Mouse (Mus musculus) thymus, postnatal 0 days (tissue): ENCODE data around the gene Sox6. TPM values are rescaled to one million over a fixed set of nuclear protein-coding genes. Genes with fewer than 3 reads are reported as not detected.
"Not testable (repeated sequence)": the region's sequence is repeated elsewhere in the genome, so short reads cannot be mapped to it uniquely, and the experiment has no call there.

Experiments
- DNase-seq: peaks from one replicate; pipeline ENCODE4 v3.0.0-alpha.2; 2015; ENCODE audit warnings: low spot score
- polyA plus RNA-seq: library from polyadenylated mRNA; unstranded; fragments of >200 nt; fragmentation: Nextera tagmentation; extraction: Ambion mirVana; gene quantifications from 2 replicates; pipeline ENCODE4 v1.2.1, GENCODE M21; 2015

Sox6 gene
- polyA plus RNA-seq, 1 experiment from 2014 or later = 1.2 TPM

- DNase-seq = no peak
These were observed 371.8 kb downstream of the Sox6 start for GRCm38 (mm10) chr7:115666686-115667382.

GRCm38 (mm10) chr7:115663399-115663798 lies 375.2 kb downstream of the Sox6 start:
- DNase-seq = no peak

- DNase-seq = no peak
These were observed 376.5 kb downstream of the Sox6 start for GRCm38 (mm10) chr7:115662121-115662520.

- DNase-seq = no peak
These were observed 391.9 kb downstream of the Sox6 start for GRCm38 (mm10) chr7:115646696-115647095.

- DNase-seq = no peak
These were observed 392.6 kb downstream of the Sox6 start for GRCm38 (mm10) chr7:115645971-115646447.

GRCm38 (mm10) chr7:115645272-115645970 lies 393.2 kb downstream of the Sox6 start:
- DNase-seq = no peak

GRCm38 (mm10) chr7:115630691-115631090 lies 407.9 kb downstream of the Sox6 start:
- DNase-seq = no peak

- no peak for DNase-seq
These were observed 408.3 kb downstream of the Sox6 start for GRCm38 (mm10) chr7:115630287-115630686.

- no peak for DNase-seq
These were observed 409.8 kb downstream of the Sox6 start for GRCm38 (mm10) chr7:115628766-115629165.

GRCm38 (mm10) chr7:115625956-115626355 lies 412.6 kb downstream of the Sox6 start:
- no peak for DNase-seq

- no peak for DNase-seq
These were observed 413.6 kb downstream of the Sox6 start for GRCm38 (mm10) chr7:115624907-115625552.

- DNase-seq = no peak
These were observed 414.1 kb downstream of the Sox6 start for GRCm38 (mm10) chr7:115624451-115624850.

- DNase-seq = peak; percentile 49
These were observed 422.8 kb downstream of the Sox6 start for GRCm38 (mm10) chr7:115615697-115616237.

- DNase-seq = no peak
These were observed 431.1 kb downstream of the Sox6 start for GRCm38 (mm10) chr7:115607485-115607884.

- not testable (repeated sequence) for DNase-seq
These were observed 432.5 kb downstream of the Sox6 start for GRCm38 (mm10) chr7:115606125-115606524.

GRCm38 (mm10) chr7:115604883-115605282 lies 433.7 kb downstream of the Sox6 start:
- DNase-seq = no peak

GRCm38 (mm10) chr7:115597376-115597775 lies 441.2 kb downstream of the Sox6 start:
- no peak for DNase-seq

GRCm38 (mm10) chr7:115580461-115580860 lies 458.1 kb downstream of the Sox6 start:
- no peak for DNase-seq

GRCm38 (mm10) chr7:115579826-115580225 lies 458.8 kb downstream of the Sox6 start:
- no peak for DNase-seq

- no peak for DNase-seq
These were observed 462.2 kb downstream of the Sox6 start for GRCm38 (mm10) chr7:115576387-115576786.

- DNase-seq = no peak
These were observed 463.8 kb downstream of the Sox6 start for GRCm38 (mm10) chr7:115574834-115575233.

- DNase-seq = no peak
These were observed 469.8 kb downstream of the Sox6 start for GRCm38 (mm10) chr7:115568821-115569240.
